Mouse (Mus musculus) cerebellum, adult 2 months (tissue): ENCODE measurements at regions not wholly inside any gene's neighbourhood (a gene's known extent, or its start where the extent isn't known, plus 50 kb on each side); places are given as distances from the start of the nearest gene placed in this dataset.

Experiments
- CTCF ChIP-seq: fragments of 200-500 bp; IDR thresholded peaks from 2 replicates; pipeline ENCODE4 v1.5.1; 2011; ENCODE audit warnings: low read depth, mild to moderate bottlenecking, control low read depth, low read length, moderate library complexity, borderline replicate concordance; ENCODE audit not compliant: insufficient read depth
- POLR2A ChIP-seq: fragments of 200-500 bp; IDR thresholded peaks from 2 replicates; pipeline ENCODE4 v1.6.1; 2011; ENCODE audit warnings: low read length, control low read depth, borderline replicate concordance; ENCODE audit not compliant: insufficient read depth

- TF ChIP-seq POLR2A (no peak), CTCF (no peak)
Observed at GRCm38 (mm10) chr13:75627405-75627804, 79.2 kb upstream of the Ell2 start.
